In the genomic region with DNA sequence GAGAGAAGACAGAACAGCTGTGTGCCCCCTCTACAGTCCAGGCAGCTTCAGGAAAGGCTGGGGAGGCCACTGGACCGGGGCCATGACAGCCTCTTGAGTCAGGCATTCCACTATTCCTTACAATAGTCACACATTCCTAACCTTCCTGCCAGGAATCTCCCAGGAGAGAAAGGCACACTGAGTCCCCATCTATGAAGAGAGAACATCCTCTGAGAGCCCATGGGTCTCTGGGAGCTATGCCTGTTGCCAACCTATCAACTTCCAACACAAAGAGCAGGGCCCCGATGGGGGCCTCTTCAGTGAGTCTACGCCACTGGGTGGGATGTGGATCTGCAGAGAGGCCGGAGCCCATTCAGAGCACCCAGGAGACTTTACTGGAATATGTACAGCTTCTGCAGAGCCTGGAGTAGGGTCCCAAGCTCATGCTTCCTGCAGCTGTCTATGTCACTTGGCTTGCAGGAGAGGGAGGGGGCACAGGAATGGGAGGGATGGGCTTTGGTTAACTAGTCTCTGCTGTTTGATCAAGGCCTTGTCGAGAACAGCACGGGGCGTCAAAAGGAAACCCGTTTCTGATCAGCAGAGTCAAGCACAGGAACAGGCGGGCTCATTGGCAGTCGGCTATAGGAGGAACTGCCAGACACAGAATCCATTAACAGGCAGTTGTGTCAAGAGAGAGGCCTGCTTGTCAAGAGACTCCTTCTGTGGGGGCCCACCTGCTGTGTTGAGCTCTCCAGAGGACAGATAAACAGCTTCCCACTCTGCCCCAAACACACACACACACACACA, we compare ENCODE assay signal across 8 mouse cellular contexts.
A peak's percentile ranks its signal among the peaks of the same experiment; 100 is the strongest.
DNase-seq lines count a peak whose midpoint lies in the region; ATAC-seq and TF ChIP-seq lines count a peak whose summit lies in the region.

No protein-coding gene starts in this region.

- no peaks in the 10 kb centered on the region for H3K36me3 ChIP-seq in thymus, adult 2 months (ENCODE audit: control insufficient read depth, insufficient read depth, low read length)
- no peaks in the 10 kb centered on the region for H3K36me3 ChIP-seq in hindbrain, embryonic 14.5 days (replicated peaks; ENCODE audit: control insufficient read depth, insufficient read depth)
- H3K36me3 ChIP-seq in lung, embryonic 14.5 days (ENCODE audit: insufficient read depth) = no peaks in the 10 kb centered on the region
- no peaks in the 10 kb centered on the region; the same call in 1 of the 2 replicates for H3K36me3 ChIP-seq in splenic B cell, adult 2 months (ENCODE audit: control insufficient read depth, insufficient read depth, low read length, poor library complexity, severe bottlenecking)

- TF ChIP-seq POLR2A in thymus, adult 2 months (IDR thresholded peaks at IDR 0.05; ENCODE audit: control insufficient read depth, extremely low read depth, insufficient read depth, low read length, poor library complexity) = no peak

- peaks cover 9% of the 10 kb centered on the region for H3K4me1 ChIP-seq in thymus, adult 2 months (replicated peaks; ENCODE audit: control insufficient read depth, insufficient read depth, low read length)
- H3K4me1 ChIP-seq in hindbrain, embryonic 14.5 days (replicated peaks; ENCODE audit: control insufficient read depth, insufficient read depth, low read length) = peaks cover 97% of the 10 kb centered on the region
- H3K4me1 ChIP-seq in lung, embryonic 14.5 days (ENCODE audit: insufficient read depth) = peaks cover 56% of the 10 kb centered on the region

- 54% methylated on average over 10 of the region's 10 CpGs for WGBS in thymus, adult 2 months
- WGBS in hindbrain, embryonic 14.5 days = 15% methylated on average over 10 of the region's 10 CpGs
- 20% methylated on average over 10 of the region's 10 CpGs for WGBS in lung, embryonic 14.5 days

- H3K27ac ChIP-seq in thymus, adult 2 months (ENCODE audit: control insufficient read depth, insufficient read depth, low read length) = no peak overlapping the region
- peak overlapping the region; percentile 82 for H3K27ac ChIP-seq in hindbrain, embryonic 14.5 days
- H3K27ac ChIP-seq in lung, embryonic 14.5 days (ENCODE audit: low read depth) = peak overlapping the region; percentile 82

- no peak overlapping the region for H3K4me3 ChIP-seq in thymus, adult 2 months (ENCODE audit: control insufficient read depth, insufficient read depth, low read length)
- H3K4me3 ChIP-seq in hindbrain, embryonic 14.5 days (replicated peaks; ENCODE audit: low read length) = no peak overlapping the region
- H3K4me3 ChIP-seq in lung, embryonic 14.5 days (ENCODE audit: low read depth, low read length) = no peak overlapping the region

- no peak for TF ChIP-seq CTCF in thymus, adult 2 months (IDR thresholded peaks at IDR 0.05; ENCODE audit: borderline replicate concordance, control insufficient read depth, extremely low read depth, insufficient read depth, low read length, poor library complexity)
- no peak for TF ChIP-seq CTCF in lung, embryonic 14.5 days (IDR thresholded peaks at IDR 0.05; ENCODE audit: low read depth)

- peak overlapping the region; percentile 8; the same call in 1 of the 2 replicates for H3K9ac ChIP-seq in hindbrain, embryonic 14.5 days
- H3K9ac ChIP-seq in lung, embryonic 14.5 days = peak overlapping the region; percentile 6; the same call in 1 of the 2 replicates

- ATAC-seq in hindbrain, embryonic 14.5 days (ENCODE audit: low FRiP score) = peak; percentile 64
- ATAC-seq in lung, embryonic 14.5 days (ENCODE audit: insufficient read depth) = peak; percentile 36; the same call in 1 of the 2 replicates

- H3K27me3 ChIP-seq in thymus, adult 2 months (ENCODE audit: control insufficient read depth, insufficient read depth, low read length) = no peaks in the 10 kb centered on the region
- H3K27me3 ChIP-seq in hindbrain, embryonic 14.5 days (ENCODE audit: control insufficient read depth, insufficient read depth, low read length) = no peaks in the 10 kb centered on the region
- H3K27me3 ChIP-seq in lung, embryonic 14.5 days (ENCODE audit: insufficient read depth, low read length) = no peaks in the 10 kb centered on the region
- H3K27me3 ChIP-seq in splenic B cell, adult 2 months (ENCODE audit: control insufficient read depth, insufficient read depth, low read length, poor library complexity, severe bottlenecking) = no peaks in the 10 kb centered on the region

- DNase-seq in thymus, postnatal 0 days (ENCODE audit: low spot score) = peak; percentile 32
- no peak for DNase-seq in thymus, adult 2 months
- DNase-seq in gastrocnemius, adult 18-20 months (ENCODE audit: low spot score) = peak; percentile 75
- DNase-seq in hindbrain, embryonic 14.5 days (ENCODE audit: low spot score) = no peak
- peak; percentile 73 for DNase-seq in lung, embryonic 14.5 days
- peak; percentile 27 for DNase-seq in splenic B cell, adult 2 months (ENCODE audit: low read depth, low spot score)
- no peak for DNase-seq in right cerebral cortex, adult 2 months (ENCODE audit: low spot score in 2 of 2)
- no peak for DNase-seq in T-cell, adult 2 months (ENCODE audit: low spot score)

- H3K4me2 ChIP-seq in hindbrain, embryonic 14.5 days (replicated peaks) = no peak overlapping the region
- H3K4me2 ChIP-seq in lung, embryonic 14.5 days = no peak overlapping the region

- H3K9me3 ChIP-seq in hindbrain, embryonic 14.5 days (ENCODE audit: control insufficient read depth, low read length) = no peaks in the 10 kb centered on the region
- no peaks in the 10 kb centered on the region for H3K9me3 ChIP-seq in lung, embryonic 14.5 days (ENCODE audit: low read depth, low read length)

Comparison
In these comparisons a context has a peak if more than half of its experiments do, and no peak if none do; other contexts are left out.
1. DNase-seq: peak in thymus, postnatal 0 days (single experiment), gastrocnemius, adult 18-20 months (single experiment), lung, embryonic 14.5 days (single experiment) and splenic B cell, adult 2 months (single experiment); none in thymus, adult 2 months (single experiment), hindbrain, embryonic 14.5 days (single experiment), right cerebral cortex, adult 2 months (0 of 2) and T-cell, adult 2 months (single experiment).